Mouse (Mus musculus) embryonic stem cell, embryonic (primary cell): ENCODE results near the gene Gm13420.

ENCODE experiments used
- CTCF ChIA-PET, 4 experiments: fragments of 300-600 bp in 2 of 4; fragments of 350-600 bp in 2 of 4; sonication (Branson Sonifier 250); formaldehyde crosslinking; loops; one replicate each; lab custom pipeline; 2022; ENCODE audit warnings: inconsistent platforms in 2 of 4; lab: Charles Lee
- POLR2A ChIA-PET, 4 experiments: fragments of 300-600 bp in 2 of 4; fragments of 350-600 bp in 2 of 4; sonication (Branson Sonifier 250); formaldehyde crosslinking; loops; one replicate each; lab custom pipeline; 2022; ENCODE audit warnings: antibody characterized with exemption in 4 of 4, inconsistent platforms in 1 of 4; lab: Charles Lee

Gm13420 gene

DNA sequence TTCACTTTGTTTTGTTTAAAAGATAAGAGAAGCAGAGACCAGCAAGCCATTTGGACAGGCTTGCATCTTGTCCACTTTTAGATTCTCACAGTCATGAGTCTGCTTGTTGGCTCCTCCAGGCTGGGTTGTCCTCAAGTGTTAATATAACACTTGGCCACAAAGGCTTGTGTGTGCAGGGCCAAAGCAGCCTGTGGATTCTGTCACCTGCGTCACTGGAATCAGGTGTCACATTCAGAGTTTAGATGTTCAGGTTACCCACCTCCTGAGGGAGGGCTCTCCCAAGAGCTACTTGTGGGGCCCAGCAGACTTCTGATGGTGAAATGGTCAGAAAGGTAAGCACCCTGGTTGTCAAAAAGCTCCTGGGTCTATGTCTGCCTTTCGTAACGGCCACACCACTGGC is 28.4 kb downstream of the Gm13420 start:
- POLR2A ChIA-PET, result interaction anchor here (0.5 to 42.2 kb wide), 19 partner anchors 2 to 750 kb away, joined by 3 to 884 read pairs (median 4); partner anchors contain the start of gene Gm13420 (in 1 of the 4)
- CTCF ChIA-PET, result interaction anchor here in 3 of 4 experiments (0.6 to 1.4 kb wide), 5 partner anchors 14 to 1570 kb away, joined by 3 to 6 read pairs (median 4); no protein-coding TSS in a partner anchor

DNA sequence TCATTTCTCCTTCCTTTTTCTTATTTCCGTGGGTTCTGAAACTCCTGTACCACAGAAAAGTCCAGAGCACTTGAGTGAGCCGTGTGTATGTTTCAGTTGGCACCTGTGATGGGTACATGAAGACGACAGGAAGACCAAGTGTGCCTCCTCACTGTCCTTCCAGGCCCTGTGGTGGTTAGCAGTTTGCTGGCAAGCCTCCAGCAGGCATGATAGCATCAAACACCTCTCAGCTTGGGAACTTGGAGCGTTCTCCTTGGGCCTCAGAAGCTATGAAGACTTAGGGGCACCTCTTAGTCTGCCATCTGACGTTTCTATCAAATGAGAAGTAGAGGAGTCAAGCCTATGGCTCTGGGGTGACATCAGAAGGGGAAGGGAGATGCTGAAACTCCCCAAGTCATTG is 32.9 kb downstream of the Gm13420 start:
- CTCF ChIA-PET, result interaction anchor here in 1 of 4 experiments (0.6 to 1.5 kb wide), 2 partner anchors 15 to 29 kb away, joined by 3 to 4 read pairs; no protein-coding TSS in a partner anchor
- POLR2A ChIA-PET, result interaction anchor here in 3 of 4 experiments (1.0 to 42.2 kb wide), 10 partner anchors 9 to 89 kb away, joined by 3 to 884 read pairs (median 6); partner anchors contain the start of gene Gm13420 (in 1 of the 3)

DNA sequence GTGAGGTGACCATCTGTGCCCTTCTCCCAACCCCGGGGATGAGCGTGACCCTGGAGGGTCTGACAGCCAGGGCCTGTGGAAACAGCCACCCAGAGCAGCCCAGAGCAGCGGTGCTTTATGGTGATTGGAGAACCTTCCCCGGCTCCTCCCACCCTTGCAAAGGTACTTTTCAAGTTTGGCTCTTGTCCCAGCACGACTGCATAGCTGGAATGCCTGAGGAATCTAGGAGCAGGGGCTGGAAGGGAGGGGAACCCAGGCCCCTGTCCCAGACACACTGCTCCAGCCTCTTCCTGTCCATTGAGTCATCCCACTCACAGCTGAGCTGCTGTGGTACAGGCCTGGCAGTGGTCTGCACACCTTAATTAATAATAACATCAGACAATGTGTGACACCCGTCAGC is 34.8 kb downstream of the Gm13420 start:
- ChIA-PET CTCF (interaction anchor here in 3 of 4 experiments (0.6 to 1.6 kb wide), 11 partner anchors 8 to 193 kb away, joined by 3 to 18 read pairs (median 4); no protein-coding TSS in a partner anchor), POLR2A (interaction anchor here (0.6 to 42.2 kb wide), 28 partner anchors 8 to 268 kb away, joined by 3 to 884 read pairs (median 4); partner anchors contain the start of gene Gm13420 (in 1 of the 4))

GRCm38 (mm10) chr2:29716143-29716542 is 35.3 kb downstream of the Gm13420 start:
- ChIA-PET CTCF (interaction anchor here in 3 of 4 experiments (1.0 to 1.6 kb wide), 6 partner anchors 9 to 51 kb away, joined by 3 to 7 read pairs (median 3); no protein-coding TSS in a partner anchor), POLR2A (interaction anchor here (0.8 to 42.2 kb wide), 17 partner anchors 8 to 87 kb away, joined by 3 to 884 read pairs (median 4); partner anchors contain the start of gene Gm13420 (in 1 of the 4))

DNA sequence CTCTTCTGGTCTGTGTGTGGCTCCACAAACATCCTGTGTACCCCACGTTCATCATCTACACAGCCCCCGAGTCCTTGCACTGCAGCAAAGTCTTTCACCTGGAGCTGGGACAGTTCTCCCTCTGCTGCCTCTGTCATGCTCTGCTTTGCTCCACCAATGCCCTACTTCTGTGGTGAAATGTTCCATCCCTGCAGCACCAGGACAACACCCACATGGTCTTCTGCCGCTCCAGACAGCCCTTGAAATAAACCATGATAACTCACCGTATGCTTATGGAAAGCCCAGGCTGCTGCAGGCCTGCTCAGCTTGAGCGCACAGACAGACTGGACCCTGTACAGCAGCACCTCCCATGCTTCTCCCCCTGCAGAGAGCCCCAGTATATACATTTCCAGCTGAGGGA is 37.4 kb downstream of the Gm13420 start:
- ChIA-PET CTCF (interaction anchor here in 2 of 4 experiments (0.6 kb wide), 2 partner anchors 89 to 416 kb away, joined by 4 read pairs; no protein-coding TSS in a partner anchor), POLR2A (interaction anchor here in 2 of 4 experiments (0.8 to 42.2 kb wide), 9 partner anchors 14 to 84 kb away, joined by 3 to 884 read pairs (median 13); partner anchors contain the start of gene Gm13420 (in 1 of the 2))

- POLR2A ChIA-PET, result interaction anchor here in 2 of 4 experiments (0.8 to 42.2 kb wide), 15 partner anchors 9 to 135 kb away, joined by 3 to 884 read pairs (median 5); partner anchors contain the start of gene Gm13420 (in 1 of the 2)
These were observed 38.0 kb downstream of the Gm13420 start for GRCm38 (mm10) chr2:29713501-29713900.

DNA sequence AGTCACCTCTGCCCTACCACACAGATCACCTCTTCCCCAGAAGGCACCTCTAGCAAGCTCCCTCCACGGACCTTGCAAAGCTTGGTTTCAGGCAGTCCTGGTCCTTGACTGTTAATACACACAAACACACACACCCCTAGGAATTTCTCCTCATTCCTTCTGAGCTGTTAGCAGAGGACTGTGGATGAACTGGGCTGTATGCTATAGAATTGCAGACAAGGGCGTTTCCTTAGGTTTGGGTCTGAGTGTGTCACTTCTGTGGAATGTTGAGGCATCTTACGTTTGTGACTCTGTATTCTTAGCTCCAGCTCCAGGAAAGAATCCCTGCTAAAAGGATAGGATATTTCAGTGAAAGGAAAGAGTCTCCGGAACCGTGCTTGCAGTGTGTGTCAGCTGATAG is 39.6 kb downstream of the Gm13420 start:
- POLR2A ChIA-PET, result interaction anchor here (0.8 to 42.2 kb wide), 37 partner anchors 9 to 211 kb away, joined by 3 to 884 read pairs (median 5); partner anchors contain the start of gene Gm13420 (in 1 of the 4)
- CTCF ChIA-PET, result interaction anchor here in 2 of 4 experiments (0.7 to 1.7 kb wide), 8 partner anchors 20 to 68 kb away, joined by 3 to 8 read pairs (median 4); no protein-coding TSS in a partner anchor

More at GRCm38 (mm10) chr2:29713501-29713900, 38.0 kb downstream of the Gm13420 start:
- CTCF ChIA-PET, result interaction anchor here in 2 of 4 experiments (0.6 kb wide), 2 partner anchors 89 to 416 kb away, joined by 4 read pairs; no protein-coding TSS in a partner anchor

DNA sequence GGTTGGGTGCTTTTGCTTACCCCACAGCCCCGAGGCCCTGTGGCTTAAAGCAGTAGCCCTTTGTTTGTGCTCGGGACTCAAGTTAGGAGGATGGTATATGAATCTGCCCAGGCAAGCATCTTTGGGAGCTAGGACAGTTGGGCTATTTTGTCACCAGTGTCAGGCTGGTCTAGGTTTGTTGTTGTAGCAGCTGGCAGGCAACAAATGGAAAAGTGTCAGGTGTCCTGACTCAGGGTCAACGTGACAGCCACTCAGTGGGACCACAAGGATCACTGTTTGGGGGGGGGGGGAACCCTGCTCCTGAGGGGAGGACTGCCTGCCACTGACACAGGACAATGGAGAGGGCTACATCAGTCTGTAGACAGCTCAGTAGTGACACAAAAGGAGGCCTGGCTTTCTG is 40.4 kb downstream of the Gm13420 start:
- ChIA-PET CTCF (interaction anchor here in 2 of 4 experiments (0.9 to 1.7 kb wide), 6 partner anchors 21 to 67 kb away, joined by 3 to 8 read pairs (median 4); no protein-coding TSS in a partner anchor), POLR2A (interaction anchor here (0.6 to 42.2 kb wide), 34 partner anchors 10 to 635 kb away, joined by 3 to 884 read pairs (median 5); partner anchors contain the start of gene Gm13420 (in 1 of the 4))

- CTCF ChIA-PET, result interaction anchor here (0.6 to 2.1 kb wide), 22 partner anchors 9 to 90 kb away, joined by 3 to 9 read pairs (median 5); partner anchors contain the start of genes Rapgef1 (in 2 of the 4) and Gm13547 (in 1 of the 4)
These were observed 43.3 kb downstream of the Gm13420 start for GRCm38 (mm10) chr2:29708209-29708608.

GRCm38 (mm10) chr2:29707731-29708130 is 43.8 kb downstream of the Gm13420 start:
- POLR2A ChIA-PET, result interaction anchor here in 3 of 4 experiments (0.5 to 42.2 kb wide), 32 partner anchors 9 to 113 kb away, joined by 3 to 884 read pairs (median 4); partner anchors contain the start of genes Gm13420 (in 1 of the 3) and Slc27a4 (in 1 of the 3)
- CTCF ChIA-PET, result interaction anchor here in 3 of 4 experiments (0.5 to 2.1 kb wide), 18 partner anchors 8 to 91 kb away, joined by 3 to 9 read pairs (median 6); partner anchors contain the start of genes Gm13547 (in 1 of the 3) and Rapgef1 (in 1 of the 3)

More at GRCm38 (mm10) chr2:29708209-29708608, 43.3 kb downstream of the Gm13420 start:
- POLR2A ChIA-PET, result interaction anchor here in 3 of 4 experiments (0.7 to 42.2 kb wide), 36 partner anchors 8 to 148 kb away, joined by 3 to 884 read pairs (median 4); partner anchors contain the start of genes Gm13420 (in 1 of the 3) and Slc27a4 (in 1 of the 3)

GRCm38 (mm10) chr2:29706726-29707620 is 44.5 kb downstream of the Gm13420 start:
- POLR2A ChIA-PET, result interaction anchor here in 2 of 4 experiments (0.5 to 42.2 kb wide), 14 partner anchors 10 to 82 kb away, joined by 3 to 884 read pairs (median 4); partner anchors contain the start of gene Gm13420 (in 1 of the 2)
- CTCF ChIA-PET, result interaction anchor here in 3 of 4 experiments (0.5 to 1.9 kb wide), 5 partner anchors 15 to 90 kb away, joined by 3 to 9 read pairs (median 4); partner anchors contain the start of gene Rapgef1 (in 1 of the 3)

GRCm38 (mm10) chr2:29705493-29705892 is 46.0 kb downstream of the Gm13420 start:
- POLR2A ChIA-PET, result interaction anchor here in 3 of 4 experiments (0.5 to 42.2 kb wide), 11 partner anchors 11 to 1393 kb away, joined by 3 to 884 read pairs (median 4); partner anchors contain the start of gene Gm13420 (in 1 of the 3)
- CTCF ChIA-PET, result no interaction called here

- CTCF ChIA-PET, result interaction anchor here in 1 of 4 experiments (0.9 to 1.6 kb wide), 2 partner anchors 12 to 20 kb away, joined by 4 read pairs; no protein-coding TSS in a partner anchor
- POLR2A ChIA-PET, result interaction anchor here in 3 of 4 experiments (1.2 to 42.2 kb wide), 7 partner anchors 10 to 34 kb away, joined by 4 to 884 read pairs (median 7); partner anchors contain the start of gene Gm13420 (in 1 of the 3)
These were observed 48.1 kb downstream of the Gm13420 start for GRCm38 (mm10) chr2:29703104-29704081.

- POLR2A ChIA-PET, result interaction anchor here in 3 of 4 experiments (0.5 to 42.2 kb wide), 8 partner anchors 11 to 800 kb away, joined by 3 to 884 read pairs (median 3); partner anchors contain the start of gene Gm13420 (in 1 of the 3)
- CTCF ChIA-PET, result interaction anchor here in 2 of 4 experiments (0.6 to 1.6 kb wide), 3 partner anchors 11 to 62 kb away, joined by 3 to 4 read pairs (median 3); no protein-coding TSS in a partner anchor
These were observed 49.3 kb downstream of the Gm13420 start for GRCm38 (mm10) chr2:29702189-29702588.

GRCm38 (mm10) chr2:29701393-29701792 is 50.1 kb downstream of the Gm13420 start:
- ChIA-PET POLR2A (interaction anchor here (0.7 to 42.2 kb wide), 11 partner anchors 10 to 71 kb away, joined by 3 to 884 read pairs (median 4); partner anchors contain the start of gene Gm13420 (in 2 of the 4)), CTCF (interaction anchor here in 1 of 4 experiments (0.7 to 1.6 kb wide), 2 partner anchors 10 to 44 kb away, joined by 3 to 4 read pairs; no protein-coding TSS in a partner anchor)
